Mouse (Mus musculus): ENCODE data around the gene Olfr1320.
"Not testable (repeated sequence)": the region's sequence is repeated elsewhere in the genome, so short reads cannot be mapped to it uniquely, and the experiment has no call there.

The Olfr1320 gene

GRCm38 (mm10) chrX:49672033-49672432, at the start of gene Olfr1320:
Gene Olfr1320, plus strand, starts transcription at chrX:49672333.
- no peak for DNase-seq (ENCODE audit: low spot score)

GRCm38 (mm10) chrX:49627566-49627965, 44.6 kb upstream of the Olfr1320 start:
- no peak for DNase-seq (ENCODE audit: low spot score)

- DNase-seq (ENCODE audit: low spot score): no peak
Observed at GRCm38 (mm10) chrX:49631195-49631594, 40.9 kb upstream of the Olfr1320 start.

GRCm38 (mm10) chrX:49660781-49661180, 11.4 kb upstream of the Olfr1320 start:
- not testable (repeated sequence) for DNase-seq (ENCODE audit: low spot score)
